ENCODE assay signal across 9 mouse cellular contexts in genomic region chr8:87640930-87641329, GRCm38 (mm10).
DNase-seq lines count a peak whose midpoint lies in the region; ATAC-seq lines count a peak whose summit lies in the region.
"Had no signal": no experiment of that assay in that cellular context is flagged by ENCODE, and none has a peak within 500 bp of the region (broad histone marks: within the 10 kb centered on the region; RNA-seq: fewer than 3 reads in every experiment).

No protein-coding gene starts in this region.

- no peak overlapping the region for H3K27ac ChIP-seq in hindbrain, embryonic 11.5 days (ENCODE audit: low read depth, low read length)
- H3K27ac ChIP-seq in hindbrain, embryonic 12.5 days = no peak overlapping the region
- H3K27ac ChIP-seq: heart, embryonic 13.5 days had no signal

- H3K27me3 ChIP-seq in hindbrain, embryonic 11.5 days (ENCODE audit: control insufficient read depth, insufficient read depth, low read length) = no peaks in the 10 kb centered on the region
- no peaks in the 10 kb centered on the region for H3K27me3 ChIP-seq in hindbrain, embryonic 12.5 days

- ATAC-seq in hindbrain, embryonic 11.5 days (ENCODE audit: low FRiP score) = no peak
- no peak for ATAC-seq in hindbrain, embryonic 12.5 days (ENCODE audit: low FRiP score)

- no peak overlapping the region for H3K4me2 ChIP-seq in hindbrain, embryonic 11.5 days (replicated peaks; ENCODE audit: low read depth, low read length)
- no peak overlapping the region for H3K4me2 ChIP-seq in hindbrain, embryonic 12.5 days (replicated peaks)
- H3K4me2 ChIP-seq: heart, embryonic 13.5 days had no signal

- 39% methylated on average over 3 of the region's 3 CpGs for WGBS in hindbrain, embryonic 11.5 days
- WGBS in hindbrain, embryonic 12.5 days = 42% methylated on average over 3 of the region's 3 CpGs

- H3K9ac ChIP-seq in hindbrain, embryonic 11.5 days (ENCODE audit: low read depth, low read length) = no peak overlapping the region
- H3K9ac ChIP-seq in hindbrain, embryonic 12.5 days = no peak overlapping the region
- H3K9ac ChIP-seq: heart, embryonic 13.5 days had no signal

- no peaks in the 10 kb centered on the region for H3K36me3 ChIP-seq in hindbrain, embryonic 11.5 days (ENCODE audit: control insufficient read depth, insufficient read depth, low read length)
- no peaks in the 10 kb centered on the region for H3K36me3 ChIP-seq in hindbrain, embryonic 12.5 days
- H3K36me3 ChIP-seq: heart, embryonic 13.5 days had no signal

- 0 out of 2 replicates have a peak, but pooled peaks cover 3% of the 10 kb centered on the region for H3K4me1 ChIP-seq in hindbrain, embryonic 11.5 days (replicated peaks; ENCODE audit: control insufficient read depth, insufficient read depth, low read length)
- peaks cover 15% of the 10 kb centered on the region for H3K4me1 ChIP-seq in hindbrain, embryonic 12.5 days
- H3K4me1 ChIP-seq: heart, embryonic 13.5 days had no signal

- no peaks in the 10 kb centered on the region for H3K9me3 ChIP-seq in hindbrain, embryonic 11.5 days (ENCODE audit: control insufficient read depth, low read length)
- H3K9me3 ChIP-seq in hindbrain, embryonic 12.5 days (replicated peaks) = no peaks in the 10 kb centered on the region
- H3K9me3 ChIP-seq: heart, embryonic 13.5 days had no signal

- DNase-seq in hindbrain, embryonic 11.5 days (ENCODE audit: low spot score) = peak; percentile 67
- peak; percentile 26 for DNase-seq in ovary, postnatal 14 days (ENCODE audit: low spot score)
- no peak for DNase-seq in ovary, postnatal 36 days (ENCODE audit: low spot score)
- peak; percentile 74 to 80 for DNase-seq in cerebellum, postnatal 14 days
- peak; percentile 37 for DNase-seq in skeletal muscle tissue, adult 2 months (ENCODE audit: low read depth, low spot score)
- no peak for DNase-seq in layer of hippocampus, adult 8-10 months (ENCODE audit: low spot score in 2 of 2)
- no peak for DNase-seq in layer of hippocampus, adult 9-10 months (ENCODE audit: low spot score)

- no peak overlapping the region for H3K4me3 ChIP-seq in hindbrain, embryonic 11.5 days (ENCODE audit: low read depth, low read length)
- no peak overlapping the region for H3K4me3 ChIP-seq in hindbrain, embryonic 12.5 days
- H3K4me3 ChIP-seq: heart, embryonic 13.5 days had no signal

Comparison
In these comparisons a context has a peak if more than half of its experiments do, and no peak if none do; other contexts are left out.
1. DNase-seq: peak in hindbrain, embryonic 11.5 days (single experiment), ovary, postnatal 14 days (single experiment), cerebellum, postnatal 14 days (2 of 2) and skeletal muscle tissue, adult 2 months (single experiment); none in ovary, postnatal 36 days (single experiment), layer of hippocampus, adult 8-10 months (0 of 2) and layer of hippocampus, adult 9-10 months (single experiment).